8 mouse cellular contexts compared by ENCODE assay signal in genomic region chr1:38835568-38836476, GRCm38 (mm10). TPM values are rescaled to one million over a fixed set of nuclear protein-coding genes. Genes with fewer than 3 reads are reported as not detected.
DNase-seq lines count a peak whose midpoint lies in the region; ATAC-seq lines count a peak whose summit lies in the region.

No protein-coding gene starts in this region.

- no peaks in the 10 kb centered on the region for H3K36me3 ChIP-seq in liver, embryonic 16.5 days (ENCODE audit: control insufficient read depth, insufficient read depth)

- ATAC-seq in liver, embryonic 16.5 days (ENCODE audit: low read depth) = no peak
- no peak for ATAC-seq in activated CD4-positive, CD25-positive, alpha-beta regulatory T cell, adult 4 months

- peak overlapping the region; percentile 40 for H3K4me3 ChIP-seq in liver, embryonic 16.5 days (ENCODE audit: low read depth, low read length)

- 3% methylated on average over 94 of the region's 103 CpGs for WGBS in liver, embryonic 16.5 days (ENCODE audit: insufficient replicate concordance)

- H3K4me1 ChIP-seq in liver, embryonic 16.5 days (ENCODE audit: control insufficient read depth, low read depth, low read length) = no peaks in the 10 kb centered on the region

- DNase-seq in thymus, postnatal 4 days = peak; percentile 20
- no peak for DNase-seq in thymus, postnatal 25 days
- DNase-seq in embryo, embryonic 10 days (ENCODE audit: low spot score) = peak; percentile 55
- peak; percentile 7 to 14 for DNase-seq in gastrocnemius, postnatal 36 days
- peak; percentile 59 for DNase-seq in kidney, postnatal 10 days
- DNase-seq in right cerebral cortex, postnatal 36 days (ENCODE audit: low spot score in 2 of 2) = peak; percentile 61 to 62

- H3K9me3 ChIP-seq in liver, embryonic 16.5 days (replicated peaks; ENCODE audit: control insufficient read depth, low read length) = no peaks in the 10 kb centered on the region

- peak overlapping the region; percentile 53 for H3K4me2 ChIP-seq in liver, embryonic 16.5 days (ENCODE audit: low read depth, low read length)

- H3K9ac ChIP-seq in liver, embryonic 16.5 days (ENCODE audit: low read depth, low read length) = no peak overlapping the region

- intact Hi-C loops in gastrocnemius, postnatal 36 days (cut with DNase I) = no loop called here

- H3K27ac ChIP-seq in liver, embryonic 16.5 days (ENCODE audit: low read length) = no peak overlapping the region

- H3K27me3 ChIP-seq in liver, embryonic 16.5 days (ENCODE audit: control insufficient read depth, insufficient read depth, low read depth, low read length) = peaks cover 28% of the 10 kb centered on the region

RNA-seq across cellular contexts. Expression of gene Lonrf2, which starts 0.7 kb away (rescaled TPM):
- total RNA-seq in gastrocnemius, postnatal 36 days (2021) = under 1 TPM; 0.28 to 0.42 TPM
- 0.02 and 0.04 TPM in 2 replicates for polyA plus RNA-seq in liver, embryonic 16.5 days (2015; fragmentation: Nextera tagmentation; extraction: Ambion mirVana)
- not detected for polyA plus RNA-seq in activated CD4-positive, CD25-positive, alpha-beta regulatory T cell, adult 4 months (2017; shearing (Covaris generic))
